Mouse (Mus musculus) hindbrain, embryonic 10.5 days (tissue): ENCODE data around the gene Zfand2a. TPM values are rescaled to one million over a fixed set of nuclear protein-coding genes. Genes with fewer than 3 reads are reported as not detected.

Experiments
- DNase-seq: peaks from one replicate; pipeline ENCODE4 v3.0.0-alpha.2; 2017; ENCODE audit warnings: low spot score
- H3K27ac ChIP-seq: fragments of 300-500 bp; sonication (generic); 2 replicates; pipeline ENCODE4 v1.5.1; 2016; ENCODE audit warnings: mild to moderate bottlenecking, moderate library complexity
- H3K27me3 ChIP-seq: fragments of 300-500 bp; sonication (generic); 2 replicates; pipeline ENCODE4 v1.6.1; 2016; ENCODE audit warnings: mild to moderate bottlenecking; ENCODE audit not compliant: poor library complexity, insufficient read depth, severe bottlenecking
- H3K36me3 ChIP-seq: fragments of 300-500 bp; sonication (generic); 2 replicates; pipeline ENCODE4 v1.6.1; 2016; ENCODE audit warnings: mild to moderate bottlenecking, moderate library complexity
- H3K4me1 ChIP-seq: fragments of 300-500 bp; sonication (generic); replicated peaks from 2 replicates; pipeline ENCODE4 v1.6.1; 2016; ENCODE audit warnings: mild to moderate bottlenecking
- H3K4me3 ChIP-seq: fragments of 300-500 bp; sonication (generic); 2 replicates; pipeline ENCODE4 v1.5.1; 2016; ENCODE audit warnings: mild to moderate bottlenecking, moderate library complexity
- H3K9me3 ChIP-seq: fragments of 300-500 bp; sonication (generic); 2 replicates; pipeline ENCODE4 v1.6.1; 2016; ENCODE audit warnings: mild to moderate bottlenecking, moderate library complexity
- WGBS: fragments of 180-500 bp; shearing (Covaris S2); methylation state at CpG from one replicate; pipeline ENCODE4 v1.1.7; 2016; 5-methylcytosine and 5-hydroxymethylcytosine counted together
- polyA plus RNA-seq: library from polyadenylated mRNA; unstranded; fragments of >200 nt; fragmentation: Nextera tagmentation; extraction: Ambion mirVana; gene quantifications from 2 replicates; pipeline ENCODE4 v1.2.1, GENCODE M21; 2016

Gene Zfand2a
- polyA plus RNA-seq, 1 experiment from 2014 or later = 13.2 TPM

GRCm38 (mm10) chr5:139495019-139495669, 10.8 kb upstream of the Zfand2a start:
- WGBS = 61% methylated on average over 22 of the region's 22 CpGs
- no peaks in the 10 kb centered on the region for H3K9me3 ChIP-seq
- no peaks in the 10 kb centered on the region for H3K36me3 ChIP-seq
- H3K27ac ChIP-seq = no peak overlapping the region
- no peak for DNase-seq
- no peak overlapping the region for H3K4me3 ChIP-seq
- no peaks in the 10 kb centered on the region; the same call in 1 of the 2 replicates for H3K4me1 ChIP-seq
- no peaks in the 10 kb centered on the region; the same call in 1 of the 2 replicates for H3K27me3 ChIP-seq

- no peak overlapping the region for H3K4me3 ChIP-seq
- H3K27ac ChIP-seq = no peak overlapping the region
- DNase-seq = no peak
- H3K4me1 ChIP-seq = no peaks in the 10 kb centered on the region; the same call in 1 of the 2 replicates
- no peaks in the 10 kb centered on the region for H3K9me3 ChIP-seq
- WGBS = 63% methylated on average over 5 of the region's 5 CpGs
- no peaks in the 10 kb centered on the region; the same call in 1 of the 2 replicates for H3K27me3 ChIP-seq
- no peaks in the 10 kb centered on the region for H3K36me3 ChIP-seq
Observed at GRCm38 (mm10) chr5:139493690-139494089, 9.3 kb upstream of the Zfand2a start.

GRCm38 (mm10) chr5:139491348-139491747, 7.0 kb upstream of the Zfand2a start:
- DNase-seq = no peak

DNA sequence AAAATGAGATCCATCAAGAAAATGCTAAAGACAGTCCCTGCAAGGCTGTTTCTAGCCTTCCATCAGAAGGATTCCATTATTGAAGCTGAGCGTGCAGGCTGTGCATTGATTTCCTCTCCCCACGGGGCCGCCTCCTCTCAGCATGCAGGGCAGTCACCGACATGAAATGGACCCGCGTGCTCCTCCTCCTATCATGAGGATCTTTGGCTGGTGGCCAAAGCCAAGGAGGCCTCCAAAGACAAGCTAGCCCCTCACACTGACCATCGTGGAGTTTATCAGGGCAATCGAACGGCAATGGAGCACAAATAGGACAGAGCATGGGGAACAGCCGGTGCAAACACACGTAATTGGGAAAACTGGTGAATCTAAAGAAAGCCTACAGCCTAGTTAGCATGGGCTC, 5.8 kb upstream of the Zfand2a start:
- Histone ChIP-seq H3K9me3 (peaks cover 16% of the 10 kb centered on the region; the same call in 1 of the 2 replicates), H3K36me3 (no peaks in the 10 kb centered on the region), H3K27me3 (no peaks in the 10 kb centered on the region; the same call in 1 of the 2 replicates), H3K4me3 (no peak overlapping the region), H3K4me1 (no peaks in the 10 kb centered on the region; the same call in 1 of the 2 replicates), H3K27ac (0 out of 2 replicates have a peak overlapping the region, but pooled peaks have one; percentile 12)
- 87% methylated on average over 11 of the region's 11 CpGs for WGBS
- DNase-seq = no peak

More at GRCm38 (mm10) chr5:139491348-139491747, 7.0 kb upstream of the Zfand2a start:
- Histone ChIP-seq H3K36me3 (no peaks in the 10 kb centered on the region), H3K27ac (peak overlapping the region; percentile 76), H3K4me1 (no peaks in the 10 kb centered on the region; the same call in 1 of the 2 replicates), H3K9me3 (peaks cover 8% of the 10 kb centered on the region; the same call in 1 of the 2 replicates), H3K27me3 (no peaks in the 10 kb centered on the region; the same call in 1 of the 2 replicates), H3K4me3 (no peak overlapping the region)
- whole genome bisulfite sequencing = 52% methylated on average over 8 of the region's 8 CpGs

DNA sequence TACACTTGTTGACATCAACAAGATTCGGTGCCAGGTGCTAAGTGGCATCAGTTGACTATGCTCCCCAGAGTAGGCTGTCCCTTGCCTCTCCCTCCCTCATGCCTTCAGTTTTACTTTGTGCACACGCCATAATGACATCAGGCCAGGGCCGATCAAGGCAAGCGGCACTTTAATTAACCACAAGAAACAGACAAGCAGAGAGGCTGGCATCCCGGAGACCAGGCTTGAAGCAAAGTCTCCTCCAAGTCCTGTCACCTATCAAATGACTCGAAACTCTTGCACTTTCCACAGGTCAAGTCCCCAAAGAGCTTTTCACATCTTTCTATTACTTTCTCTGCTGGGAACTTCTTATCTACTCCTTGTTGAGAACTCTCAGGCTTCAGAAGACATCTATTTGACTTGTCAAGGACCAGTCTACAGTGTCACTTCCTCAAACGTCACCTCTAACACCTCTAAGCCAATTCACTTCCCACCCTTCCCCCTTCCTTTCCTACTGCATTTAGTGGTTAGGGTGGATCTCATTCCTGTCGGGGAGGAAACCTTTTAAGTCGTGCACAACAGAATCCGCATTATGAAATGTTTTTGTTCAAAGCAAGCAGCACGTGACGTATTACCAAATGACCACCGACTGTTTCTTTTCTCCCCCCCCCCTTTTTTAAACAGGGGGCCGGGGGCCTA, 1.0 kb downstream of the Zfand2a start:
- DNase-seq = no peak
- peaks cover 41% of the 10 kb centered on the region for H3K36me3 ChIP-seq
- H3K27ac ChIP-seq = 0 out of 2 replicates have a peak overlapping the region, but pooled peaks have one; percentile 87
- H3K4me1 ChIP-seq = peaks cover 19% of the 10 kb centered on the region
- H3K4me3 ChIP-seq = peak overlapping the region; percentile 77
- peaks cover 16% of the 10 kb centered on the region; the same call in 1 of the 2 replicates for H3K9me3 ChIP-seq
- H3K27me3 ChIP-seq = no peaks in the 10 kb centered on the region
- WGBS = 68% methylated on average over 14 of the region's 14 CpGs

GRCm38 (mm10) chr5:139480406-139480805, 3.9 kb downstream of the Zfand2a start:
- Histone ChIP-seq H3K27ac (no peak overlapping the region), H3K27me3 (no peaks in the 10 kb centered on the region), H3K36me3 (peaks cover 70% of the 10 kb centered on the region), H3K4me1 (peaks cover 19% of the 10 kb centered on the region), H3K9me3 (no peaks in the 10 kb centered on the region), H3K4me3 (no peak overlapping the region)
- no peak for DNase-seq
- WGBS = 96% methylated on average over 10 of the region's 10 CpGs

GRCm38 (mm10) chr5:139479088-139479487, 5.3 kb downstream of the Zfand2a start:
- no peak for DNase-seq
- Histone ChIP-seq H3K27me3 (no peaks in the 10 kb centered on the region), H3K27ac (no peak overlapping the region), H3K36me3 (peaks cover 83% of the 10 kb centered on the region), H3K9me3 (no peaks in the 10 kb centered on the region), H3K4me1 (peaks cover 15% of the 10 kb centered on the region), H3K4me3 (no peak overlapping the region)
- 94% methylated on average over 8 of the region's 8 CpGs for WGBS

- no peak overlapping the region for H3K4me3 ChIP-seq
- H3K27me3 ChIP-seq = no peaks in the 10 kb centered on the region
- DNase-seq = no peak
- no peaks in the 10 kb centered on the region for H3K4me1 ChIP-seq
- 79% methylated on average over 9 of the region's 9 CpGs for WGBS
- H3K36me3 ChIP-seq = peaks cover 93% of the 10 kb centered on the region
- no peak overlapping the region for H3K27ac ChIP-seq
- H3K9me3 ChIP-seq = no peaks in the 10 kb centered on the region
Observed at GRCm38 (mm10) chr5:139474741-139475140, 9.6 kb downstream of the Zfand2a start.

DNA sequence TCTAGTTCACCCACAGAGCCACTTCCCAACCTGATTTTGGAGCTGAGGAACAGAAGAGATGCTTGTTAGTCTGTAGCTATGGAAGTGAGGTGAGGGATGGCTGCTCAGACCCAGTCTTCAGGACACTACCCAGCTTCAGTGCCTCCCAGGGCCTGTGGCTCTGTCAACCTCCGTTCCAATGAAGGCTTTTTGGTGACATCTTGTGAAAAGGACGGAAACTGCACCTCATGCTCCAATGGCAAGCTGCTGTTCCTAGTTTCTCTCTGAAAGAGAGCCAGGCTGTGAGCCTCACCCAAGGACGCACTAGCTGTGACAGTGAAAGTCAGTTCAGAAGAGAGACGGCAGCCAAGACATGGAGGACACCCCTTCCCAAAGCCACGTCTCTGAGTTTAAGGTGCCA, 16.4 kb downstream of the Zfand2a start:
- Histone ChIP-seq H3K4me3 (no peak overlapping the region), H3K36me3 (peaks cover 29% of the 10 kb centered on the region), H3K27ac (no peak overlapping the region), H3K9me3 (no peaks in the 10 kb centered on the region), H3K27me3 (no peaks in the 10 kb centered on the region), H3K4me1 (no peaks in the 10 kb centered on the region)
- WGBS = 51% methylated on average over 5 of the region's 5 CpGs
- no peak for DNase-seq

- WGBS = 75% methylated on average over 4 of the region's 4 CpGs
- Histone ChIP-seq H3K4me3 (no peak overlapping the region), H3K36me3 (peaks cover 17% of the 10 kb centered on the region), H3K9me3 (no peaks in the 10 kb centered on the region), H3K27ac (no peak overlapping the region), H3K27me3 (no peaks in the 10 kb centered on the region), H3K4me1 (no peaks in the 10 kb centered on the region)
- DNase-seq = no peak
Observed at GRCm38 (mm10) chr5:139466801-139467200, 17.5 kb downstream of the Zfand2a start.

GRCm38 (mm10) chr5:139466373-139466772, 18.0 kb downstream of the Zfand2a start:
- H3K27ac ChIP-seq = no peak overlapping the region
- 73% methylated on average over 2 of the region's 2 CpGs for WGBS
- DNase-seq = no peak
- no peaks in the 10 kb centered on the region for H3K4me1 ChIP-seq
- H3K9me3 ChIP-seq = no peaks in the 10 kb centered on the region
- H3K4me3 ChIP-seq = no peak overlapping the region
- H3K27me3 ChIP-seq = no peaks in the 10 kb centered on the region
- H3K36me3 ChIP-seq = peaks cover 12% of the 10 kb centered on the region

DNA sequence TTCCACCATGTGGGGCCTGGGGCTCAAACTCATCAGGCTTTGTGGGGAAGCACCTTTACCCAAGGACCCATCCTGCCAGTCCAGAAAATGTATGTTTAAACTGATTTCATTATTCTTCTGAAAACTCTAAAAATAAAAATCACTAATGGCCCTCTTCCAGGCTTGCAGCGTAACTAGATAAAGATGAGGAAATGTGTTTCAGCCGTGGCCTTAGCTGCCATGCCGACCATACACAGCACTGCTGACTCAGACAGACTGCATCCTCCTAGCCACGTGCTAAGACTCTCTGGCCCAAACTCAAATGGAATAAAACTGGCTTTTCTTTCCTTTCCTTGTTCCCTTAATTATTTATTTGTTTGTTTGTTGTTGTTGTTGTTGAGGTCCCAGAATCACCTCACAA, 19.5 kb downstream of the Zfand2a start:
- peaks cover 9% of the 10 kb centered on the region for H3K4me1 ChIP-seq
- 78% methylated on average over 4 of the region's 4 CpGs for WGBS

More for the DNA sequence above, 19.5 kb downstream of the Zfand2a start:
- no peak for DNase-seq
- 0 out of 2 replicates have a peak, but pooled peaks cover 3% of the 10 kb centered on the region for H3K36me3 ChIP-seq
- H3K9me3 ChIP-seq = no peaks in the 10 kb centered on the region
- no peaks in the 10 kb centered on the region for H3K27me3 ChIP-seq
- H3K4me3 ChIP-seq = no peak overlapping the region
- H3K27ac ChIP-seq = no peak overlapping the region
